Mouse (Mus musculus): ENCODE data around the gene Hadh. TPM values are rescaled to one million over a fixed set of nuclear protein-coding genes. Genes with fewer than 3 reads are reported as not detected.

The Hadh gene
- total RNA-seq, 1 experiment: 64.1 TPM

DNA sequence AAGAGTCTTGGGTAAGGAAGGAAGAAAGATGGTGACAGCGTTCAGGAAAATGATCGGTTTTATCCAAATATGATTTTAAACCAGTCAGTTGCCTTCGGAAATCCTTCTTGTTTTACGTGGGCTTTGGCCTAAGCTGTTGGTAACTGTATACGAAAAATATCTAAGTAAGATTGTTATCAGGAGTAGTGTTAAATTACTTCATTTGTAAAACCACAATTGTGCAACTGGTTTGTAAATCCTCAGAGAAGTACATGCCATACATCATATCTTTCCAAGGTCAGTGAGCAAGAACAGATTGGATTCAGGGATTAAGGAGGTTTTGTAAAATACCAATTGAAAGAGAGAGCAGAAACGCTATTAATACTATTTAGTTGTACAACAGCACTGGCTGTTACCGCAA is 34.4 kb upstream of the Hadh start:
- no peaks in the 10 kb centered on the region for H3K36me3 ChIP-seq (ENCODE audit: control insufficient read depth, insufficient read depth, low read length, poor library complexity, severe bottlenecking)
- no peak for DNase-seq (ENCODE audit: low read depth, low spot score)
- no peak overlapping the region for H3K4me3 ChIP-seq (ENCODE audit: insufficient read depth in 1 of 2, low read depth in 1 of 2, low read length in 2 of 2, poor library complexity in 1 of 2, severe bottlenecking in 1 of 2)
- in situ Hi-C loops (cut with MboI; ENCODE audit: low sequenced_read_pairs in 2 of 2, unreplicated experiment in 2 of 2): no loop called here
- TF ChIP-seq HCFC1 (IDR thresholded peaks at IDR 0.05; ENCODE audit: borderline replicate concordance, insufficient read depth, low read length): no peak
- TF ChIP-seq MAFK (IDR thresholded peaks at IDR 0.05; ENCODE audit: insufficient read depth, low read depth, low read length): no peak
- TF ChIP-seq ZC3H11A (IDR thresholded peaks at IDR 0.05; ENCODE audit: borderline replicate concordance, low read depth, low read length): no peak
- no peak for TF ChIP-seq CHD2 (IDR thresholded peaks at IDR 0.05; ENCODE audit: low read depth, low read length)
- no peak overlapping the region for H3K27ac ChIP-seq (ENCODE audit: insufficient read depth, low read depth, low read length, poor library complexity, severe bottlenecking)
- no peak overlapping the region for H3K9ac ChIP-seq (ENCODE audit: insufficient read depth, low read depth, low read length, poor library complexity, severe bottlenecking)
- no peaks in the 10 kb centered on the region for H3K4me1 ChIP-seq (ENCODE audit: control insufficient read depth in 2 of 2, insufficient read depth in 2 of 2, low read length in 2 of 2, poor library complexity in 1 of 2)
- no peaks in the 10 kb centered on the region for H3K9me3 ChIP-seq (ENCODE audit: control insufficient read depth, insufficient read depth, low read depth, low read length)

DNA sequence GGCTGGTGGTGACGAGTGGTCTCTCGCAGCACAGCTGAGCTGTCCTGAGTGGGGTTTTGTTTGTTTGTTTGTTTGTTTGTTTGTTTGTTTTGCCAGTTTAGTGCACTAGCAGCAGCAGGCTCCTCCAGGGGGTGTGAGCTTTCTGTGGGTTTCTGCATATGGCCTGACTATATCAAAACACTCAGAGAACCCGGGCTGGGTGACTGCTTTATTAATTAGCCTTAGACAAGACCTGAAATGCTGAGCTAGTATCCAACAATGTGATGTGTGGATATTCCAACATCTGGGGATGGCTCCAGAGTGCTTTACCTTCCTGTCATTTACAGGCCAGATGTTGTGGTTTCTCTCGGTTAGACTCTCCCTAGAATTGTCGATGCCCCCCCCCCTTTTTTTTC is 31.4 kb upstream of the Hadh start:
- H3K4me1 ChIP-seq (ENCODE audit: control insufficient read depth in 2 of 2, insufficient read depth in 2 of 2, low read length in 2 of 2, poor library complexity in 1 of 2): no peaks in the 10 kb centered on the region; a peak in 1 of 4 replicates
- peak overlapping the region in 1 of 2 experiments; percentile 92; a peak in 2 of 4 replicates for H3K4me3 ChIP-seq (ENCODE audit: insufficient read depth in 1 of 2, low read depth in 1 of 2, low read length in 2 of 2, poor library complexity in 1 of 2, severe bottlenecking in 1 of 2)
- H3K36me3 ChIP-seq (ENCODE audit: control insufficient read depth, insufficient read depth, low read length, poor library complexity, severe bottlenecking): no peaks in the 10 kb centered on the region
- DNase-seq (ENCODE audit: low read depth, low spot score): no peak
- no peaks in the 10 kb centered on the region for H3K9me3 ChIP-seq (ENCODE audit: control insufficient read depth, insufficient read depth, low read depth, low read length)
- in situ Hi-C loops (cut with MboI; ENCODE audit: low sequenced_read_pairs in 2 of 2, unreplicated experiment in 2 of 2): no loop called here
- H3K9ac ChIP-seq (ENCODE audit: insufficient read depth, low read depth, low read length, poor library complexity, severe bottlenecking): no peak overlapping the region
- H3K27ac ChIP-seq (ENCODE audit: insufficient read depth, low read depth, low read length, poor library complexity, severe bottlenecking): no peak overlapping the region
- TF ChIP-seq MAFK (IDR thresholded peaks at IDR 0.05; ENCODE audit: insufficient read depth, low read depth, low read length): no peak
- TF ChIP-seq CHD2 (IDR thresholded peaks at IDR 0.05; ENCODE audit: low read depth, low read length): no peak
- no peak for TF ChIP-seq ZC3H11A (IDR thresholded peaks at IDR 0.05; ENCODE audit: borderline replicate concordance, low read depth, low read length)
- TF ChIP-seq HCFC1 (IDR thresholded peaks at IDR 0.05; ENCODE audit: borderline replicate concordance, insufficient read depth, low read length): no peak
- no peak for TF ChIP-seq ZNF384 (IDR thresholded peaks at IDR 0.05; ENCODE audit: low read depth, low read length)

DNA sequence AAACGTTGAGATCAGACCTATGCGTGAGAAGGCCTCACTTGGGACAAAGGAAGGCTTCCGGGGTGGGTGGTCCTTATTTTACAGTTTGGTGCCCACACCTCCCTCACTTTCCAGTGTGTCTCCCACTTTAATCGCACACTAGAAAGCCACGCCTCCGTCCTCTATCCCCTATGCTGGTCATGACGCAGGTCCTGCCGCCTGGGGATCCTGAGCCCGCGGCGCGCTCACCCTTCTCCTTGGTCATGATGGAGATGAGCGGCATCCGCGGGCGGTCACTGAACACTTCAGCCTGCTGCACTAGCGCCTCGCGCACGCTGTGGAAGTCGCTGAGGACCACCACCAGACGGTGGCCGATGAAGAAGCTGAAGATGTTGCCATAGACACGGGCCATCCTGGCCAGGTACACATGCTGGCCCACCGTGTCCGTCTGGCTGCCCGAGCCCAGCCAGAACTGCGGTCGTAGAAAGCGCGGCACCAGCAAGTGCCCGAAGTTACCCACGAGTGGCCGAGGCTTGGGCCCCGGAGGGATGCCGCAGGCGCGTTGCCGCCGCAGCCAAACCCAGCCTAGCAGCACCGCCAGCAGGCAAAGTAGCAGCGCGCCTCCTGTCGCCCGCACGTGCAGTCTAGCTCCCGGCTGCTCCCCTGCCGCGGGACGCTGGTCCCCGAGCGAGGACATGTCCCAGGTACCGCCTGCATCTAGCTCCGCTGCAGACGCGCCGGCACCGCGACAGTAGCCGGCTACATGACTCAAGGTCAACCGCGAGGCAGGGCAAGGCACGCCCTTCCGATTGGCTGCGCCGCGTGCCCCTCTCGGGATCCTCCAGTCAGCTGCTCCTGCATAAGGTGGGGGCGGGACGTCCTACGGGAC is 30.8 kb upstream of the Hadh start, which contains the start of gene Cyp2u1:
TSS of gene Cyp2u1 (minus strand) at position 776 of the 868 bp plus-strand sequence.
- no peaks in the 10 kb centered on the region for H3K9me3 ChIP-seq (ENCODE audit: control insufficient read depth, insufficient read depth, low read depth, low read length)
- H3K36me3 ChIP-seq (ENCODE audit: control insufficient read depth, insufficient read depth, low read length, poor library complexity, severe bottlenecking): no peaks in the 10 kb centered on the region
- H3K9ac ChIP-seq (ENCODE audit: insufficient read depth, low read depth, low read length, poor library complexity, severe bottlenecking): peak within 1 kb of the TSS; percentile 55
- DNase-seq (ENCODE audit: low read depth, low spot score): peak; percentile 77
- H3K4me1 ChIP-seq (ENCODE audit: control insufficient read depth in 2 of 2, insufficient read depth in 2 of 2, low read length in 2 of 2, poor library complexity in 1 of 2): no peaks in the 10 kb centered on the region; a peak in 1 of 4 replicates
- peak within 1 kb of the TSS; percentile 84 to 92 for H3K4me3 ChIP-seq (ENCODE audit: insufficient read depth in 1 of 2, low read depth in 1 of 2, low read length in 2 of 2, poor library complexity in 1 of 2, severe bottlenecking in 1 of 2)
- H3K27ac ChIP-seq (ENCODE audit: insufficient read depth, low read depth, low read length, poor library complexity, severe bottlenecking): no peak within 1 kb of the TSS
- in situ Hi-C loops (cut with MboI; ENCODE audit: low sequenced_read_pairs in 2 of 2, unreplicated experiment in 2 of 2): no loop called here
- TF ChIP-seq ZNF384 (IDR thresholded peaks at IDR 0.05; ENCODE audit: low read depth, low read length) (no peak), CHD2 (IDR thresholded peaks at IDR 0.05; ENCODE audit: low read depth, low read length) (peak; percentile 89)

DNA sequence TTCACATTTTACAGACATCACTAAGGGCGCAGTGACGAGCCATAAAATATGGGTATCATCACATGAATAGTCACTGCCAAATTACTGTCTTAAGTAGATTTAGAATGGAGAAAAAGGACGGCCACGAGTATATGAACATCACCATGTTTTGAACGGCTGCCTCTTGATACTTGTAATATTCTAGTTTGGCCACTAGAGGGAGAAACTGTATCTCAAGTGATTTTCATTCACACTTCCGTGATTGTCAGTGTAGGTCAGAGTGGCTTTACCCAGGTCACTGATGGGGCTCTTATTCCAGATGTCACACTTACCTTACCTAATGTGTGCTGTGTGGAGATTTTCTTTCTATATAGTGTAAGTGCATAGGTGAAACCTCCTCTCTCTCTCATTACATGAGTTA is 28.0 kb upstream of the Hadh start:
- no peaks in the 10 kb centered on the region for H3K9me3 ChIP-seq (ENCODE audit: control insufficient read depth, insufficient read depth, low read depth, low read length)
- H3K4me1 ChIP-seq (ENCODE audit: control insufficient read depth in 2 of 2, insufficient read depth in 2 of 2, low read length in 2 of 2, poor library complexity in 1 of 2): no peaks in the 10 kb centered on the region; a peak in 1 of 4 replicates
- TF ChIP-seq ZNF384 (IDR thresholded peaks at IDR 0.05; ENCODE audit: low read depth, low read length): no peak
- no peak for TF ChIP-seq ZC3H11A (IDR thresholded peaks at IDR 0.05; ENCODE audit: borderline replicate concordance, low read depth, low read length)
- no peak for TF ChIP-seq HCFC1 (IDR thresholded peaks at IDR 0.05; ENCODE audit: borderline replicate concordance, insufficient read depth, low read length)
- no peak for TF ChIP-seq MAFK (IDR thresholded peaks at IDR 0.05; ENCODE audit: insufficient read depth, low read depth, low read length)
- H3K36me3 ChIP-seq (ENCODE audit: control insufficient read depth, insufficient read depth, low read length, poor library complexity, severe bottlenecking): no peaks in the 10 kb centered on the region
- no peak overlapping the region for H3K27ac ChIP-seq (ENCODE audit: insufficient read depth, low read depth, low read length, poor library complexity, severe bottlenecking)
- H3K9ac ChIP-seq (ENCODE audit: insufficient read depth, low read depth, low read length, poor library complexity, severe bottlenecking): no peak overlapping the region
- no peak for DNase-seq (ENCODE audit: low read depth, low spot score)
- no peak overlapping the region for H3K4me3 ChIP-seq (ENCODE audit: insufficient read depth in 1 of 2, low read depth in 1 of 2, low read length in 2 of 2, poor library complexity in 1 of 2, severe bottlenecking in 1 of 2)
- in situ Hi-C loops (cut with MboI; ENCODE audit: low sequenced_read_pairs in 2 of 2, unreplicated experiment in 2 of 2): no loop called here
